Mouse (Mus musculus) embryo, embryonic 11.5 days (tissue): Measurements from ENCODE around the gene Pold3.
"Not testable (repeated sequence)": the region's sequence is repeated elsewhere in the genome, so short reads cannot be mapped to it uniquely, and the experiment has no call there.

Experiments
- DNase-seq: peaks from one replicate; pipeline ENCODE4 v3.0.0-alpha.2; 2012; ENCODE audit warnings: low read depth, low spot score

Pold3 gene

GRCm38 (mm10) chr7:100111506-100111905, 9.9 kb downstream of the Pold3 start:
- DNase-seq = no peak

- DNase-seq = peak; percentile 19
Observed at GRCm38 (mm10) chr7:100108341-100108740, 13.0 kb downstream of the Pold3 start.

- DNase-seq = no peak
Observed at GRCm38 (mm10) chr7:100104677-100105076, 16.7 kb downstream of the Pold3 start.

GRCm38 (mm10) chr7:100100031-100100595, 21.3 kb downstream of the Pold3 start:
- no peak for DNase-seq

GRCm38 (mm10) chr7:100086891-100087290, 34.5 kb downstream of the Pold3 start:
- DNase-seq = no peak

GRCm38 (mm10) chr7:100086159-100086755, 35.1 kb downstream of the Pold3 start:
- no peak for DNase-seq

- no peak for DNase-seq
Observed at GRCm38 (mm10) chr7:100083812-100084211, 37.6 kb downstream of the Pold3 start.

GRCm38 (mm10) chr7:100082836-100083235, 38.5 kb downstream of the Pold3 start:
- no peak for DNase-seq

- no peak for DNase-seq
Observed at GRCm38 (mm10) chr7:100080087-100080781, 41.1 kb downstream of the Pold3 start.

GRCm38 (mm10) chr7:100077071-100077470, 44.3 kb downstream of the Pold3 start:
- DNase-seq = no peak

- DNase-seq = no peak
Observed at GRCm38 (mm10) chr7:100076296-100076695, 45.1 kb downstream of the Pold3 start.

- no peak for DNase-seq
Observed at GRCm38 (mm10) chr7:100073959-100074358, 47.4 kb downstream of the Pold3 start.

- not testable (repeated sequence) for DNase-seq
Observed at GRCm38 (mm10) chr7:100052991-100053390, 68.4 kb downstream of the Pold3 start.

- no peak for DNase-seq
Observed at GRCm38 (mm10) chr7:100051904-100052303, 69.5 kb downstream of the Pold3 start.

- no peak for DNase-seq
Observed at GRCm38 (mm10) chr7:100046486-100046885, 74.9 kb downstream of the Pold3 start.

- no peak for DNase-seq
Observed at GRCm38 (mm10) chr7:100043605-100044031, 77.7 kb downstream of the Pold3 start.

- no peak for DNase-seq
Observed at GRCm38 (mm10) chr7:100043096-100043495, 78.3 kb downstream of the Pold3 start.

- no peak for DNase-seq
Observed at GRCm38 (mm10) chr7:100042120-100042519, 79.2 kb downstream of the Pold3 start.

- no peak for DNase-seq
Observed at GRCm38 (mm10) chr7:100036495-100036894, 84.9 kb downstream of the Pold3 start.

GRCm38 (mm10) chr7:100036050-100036449, 85.3 kb downstream of the Pold3 start:
- no peak for DNase-seq

GRCm38 (mm10) chr7:100034815-100035463, 86.4 kb downstream of the Pold3 start:
- DNase-seq = no peak

GRCm38 (mm10) chr7:100033672-100034071, 87.7 kb downstream of the Pold3 start:
- DNase-seq = no peak
